Mouse (Mus musculus): ENCODE measurements at regions not wholly inside any gene's neighbourhood (a gene's known extent, or its start where the extent isn't known, plus 50 kb on each side); places are given as distances from the start of the nearest gene placed in this dataset.

DNA sequence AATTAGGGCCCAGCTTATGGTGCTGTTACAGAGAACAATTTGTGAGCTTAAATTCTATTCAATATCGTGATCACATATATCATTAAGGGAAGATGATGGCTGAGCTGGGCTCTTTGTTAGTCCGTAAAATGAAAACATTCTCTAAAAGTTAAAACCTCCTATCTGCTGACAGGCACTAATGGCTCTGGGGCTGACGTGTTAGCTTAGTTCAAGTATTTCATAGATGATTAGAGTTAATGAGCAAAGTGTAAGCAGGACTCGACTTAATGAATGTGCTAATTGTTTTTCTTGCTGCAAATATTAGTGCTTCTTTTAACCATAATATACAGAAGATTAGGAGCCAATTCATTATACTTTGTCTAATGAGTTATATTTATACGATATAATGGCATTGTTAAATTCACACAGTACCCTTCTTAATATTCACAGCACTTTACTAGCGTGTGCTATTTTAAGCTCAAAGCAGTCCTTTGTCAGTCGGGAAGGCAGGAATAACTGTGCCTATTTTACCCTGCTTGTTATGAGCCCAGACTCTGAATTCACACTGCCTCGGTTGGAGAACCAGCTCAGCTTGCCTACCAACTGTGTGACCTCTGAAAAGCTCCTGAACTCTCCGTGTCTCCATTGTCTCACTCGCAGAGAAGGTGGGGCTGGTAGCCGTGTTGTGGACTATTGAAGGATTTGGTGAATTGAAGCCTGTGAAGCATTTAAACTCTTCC, 50.6 kb upstream of the 4933402D24Rik start:
- H3K4me2 ChIP-seq, result no peak overlapping the region
- H3K4me1 ChIP-seq (replicated peaks), result peaks cover 22% of the 10 kb centered on the region
- 26% methylated on average over 11 of the region's 11 CpGs for WGBS
- ATAC-seq (ENCODE audit: low read depth), result peak; percentile 36; the same call in 1 of the 2 replicates
- no peaks in the 10 kb centered on the region for H3K36me3 ChIP-seq
- no peak overlapping the region for H3K9ac ChIP-seq
- no peaks in the 10 kb centered on the region for H3K27me3 ChIP-seq
- no peaks in the 10 kb centered on the region for H3K9me3 ChIP-seq
- H3K27ac ChIP-seq (replicated peaks), result peak overlapping the region; percentile 43; the same call in 1 of the 2 replicates
- H3K4me3 ChIP-seq, result no peak overlapping the region

Data from neural tube, embryonic 13.5 days (tissue).